Mouse (Mus musculus) WW6 (cell line): Measurements from ENCODE around the gene Lat.
"Not testable (repeated sequence)": the region's sequence is repeated elsewhere in the genome, so short reads cannot be mapped to it uniquely, and the experiment has no call there.

ENCODE experiments used
- DNase-seq: peaks from one replicate; pipeline ENCODE4 v3.0.0-alpha.2; 2013; ENCODE audit warnings: low read depth, low spot score

The Lat gene

DNA sequence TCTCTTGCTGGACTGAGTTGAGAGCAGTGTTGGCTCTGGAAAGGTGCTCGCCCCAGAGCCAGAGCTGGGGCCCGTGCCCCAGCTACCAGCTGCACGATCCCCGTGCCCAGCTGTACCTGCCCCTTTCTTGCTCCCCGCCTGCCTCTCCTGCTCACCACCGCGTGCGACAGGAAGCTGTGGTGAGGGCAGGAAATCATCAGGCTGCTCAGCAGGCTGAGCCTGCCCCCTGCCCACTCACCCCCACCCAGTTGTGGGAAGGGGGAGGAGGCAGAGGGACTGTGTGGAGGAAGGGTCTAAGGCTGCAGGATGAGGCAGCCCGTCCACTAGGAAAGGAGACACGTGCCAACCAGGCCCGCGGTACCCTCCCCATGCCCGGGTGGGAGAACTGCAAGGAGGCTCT, at the start of gene Lat:
TSS of gene Lat (minus strand) at position 178 of the 400 bp plus-strand sequence.
- no peak for DNase-seq

- DNase-seq, result no peak
Measured at GRCm38 (mm10) chr7:126418496-126418895, 49.1 kb upstream of the Lat start.

GRCm38 (mm10) chr7:126417606-126418005, 48.2 kb upstream of the Lat start:
- no peak for DNase-seq

DNA sequence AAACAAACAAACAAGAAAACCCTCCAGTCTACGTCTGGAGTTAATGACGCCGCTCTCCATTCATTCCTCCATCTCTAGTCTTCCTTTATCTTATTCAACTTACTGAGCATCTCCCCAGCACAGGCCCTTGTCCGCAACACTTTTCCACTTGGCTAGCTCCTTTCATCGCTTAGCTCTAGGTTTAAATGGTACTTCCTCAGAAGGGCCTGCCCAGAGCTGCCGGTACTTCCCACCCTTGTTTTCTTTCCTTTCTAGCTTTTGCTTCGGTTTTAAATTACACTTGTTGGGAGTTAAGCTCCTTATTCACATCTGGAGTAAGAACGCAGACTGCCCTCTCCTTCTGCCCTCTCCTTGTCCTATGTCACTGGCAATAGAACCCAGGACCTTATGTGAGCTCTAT, 47.7 kb upstream of the Lat start:
- no peak for DNase-seq

GRCm38 (mm10) chr7:126416615-126417014, 47.2 kb upstream of the Lat start:
- DNase-seq, result no peak

- no peak for DNase-seq
Measured at GRCm38 (mm10) chr7:126414725-126415124, 45.4 kb upstream of the Lat start, which contains the start of gene Cd19. Gene Cd19, minus strand, starts transcription at chr7:126414889.

GRCm38 (mm10) chr7:126411061-126411460, 41.7 kb upstream of the Lat start:
- no peak for DNase-seq

- no peak for DNase-seq
Measured at GRCm38 (mm10) chr7:126408686-126409085, 39.3 kb upstream of the Lat start.

DNA sequence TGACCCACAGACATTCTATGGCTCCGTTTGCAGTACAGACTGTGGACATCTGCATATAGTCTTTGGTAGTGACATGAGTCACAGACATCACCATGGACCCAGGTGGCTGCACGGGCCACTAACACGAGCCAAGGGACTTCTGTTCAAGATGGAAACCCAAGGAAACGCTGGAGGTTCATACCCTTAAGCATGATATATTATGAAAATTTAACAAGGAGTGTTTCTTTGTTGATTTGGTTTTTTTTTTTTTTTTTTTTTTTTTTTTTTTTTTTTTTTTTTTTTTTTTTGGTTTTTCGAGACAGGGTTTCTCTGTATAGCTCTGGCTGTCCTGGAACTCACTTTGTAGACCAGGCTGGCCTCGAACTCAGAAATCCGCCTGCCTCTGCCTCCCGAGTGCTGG, 33.1 kb upstream of the Lat start:
- DNase-seq, result not testable (repeated sequence)

DNA sequence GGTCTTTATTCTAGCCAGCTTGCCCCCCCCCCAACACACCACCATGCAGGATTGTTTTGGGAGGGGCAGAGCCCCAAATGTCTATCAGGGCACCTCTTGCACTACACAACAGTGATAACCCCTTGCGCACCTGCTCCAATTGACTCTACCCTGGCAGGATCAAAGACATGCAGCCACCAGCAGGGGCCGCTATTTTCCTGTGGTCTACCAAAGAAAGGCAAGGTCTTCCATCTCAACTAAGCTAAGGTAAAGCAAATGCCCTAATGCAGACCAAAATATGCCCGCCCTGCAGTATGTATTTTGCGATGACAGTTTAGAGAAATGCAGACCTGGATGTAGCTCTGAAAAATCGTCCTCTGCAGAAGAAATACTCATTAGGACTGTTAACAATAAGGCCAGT, 30.2 kb upstream of the Lat start:
- DNase-seq, result no peak

GRCm38 (mm10) chr7:126397822-126398221, 28.5 kb upstream of the Lat start:
- no peak for DNase-seq

- DNase-seq, result no peak
Measured at GRCm38 (mm10) chr7:126397221-126397620, 27.9 kb upstream of the Lat start.

GRCm38 (mm10) chr7:126396298-126397119, 27.1 kb upstream of the Lat start, which contains the start of gene Nfatc2ip:
Gene Nfatc2ip, minus strand, starts transcription at chr7:126396737.
- peak; percentile 90 for DNase-seq

DNA sequence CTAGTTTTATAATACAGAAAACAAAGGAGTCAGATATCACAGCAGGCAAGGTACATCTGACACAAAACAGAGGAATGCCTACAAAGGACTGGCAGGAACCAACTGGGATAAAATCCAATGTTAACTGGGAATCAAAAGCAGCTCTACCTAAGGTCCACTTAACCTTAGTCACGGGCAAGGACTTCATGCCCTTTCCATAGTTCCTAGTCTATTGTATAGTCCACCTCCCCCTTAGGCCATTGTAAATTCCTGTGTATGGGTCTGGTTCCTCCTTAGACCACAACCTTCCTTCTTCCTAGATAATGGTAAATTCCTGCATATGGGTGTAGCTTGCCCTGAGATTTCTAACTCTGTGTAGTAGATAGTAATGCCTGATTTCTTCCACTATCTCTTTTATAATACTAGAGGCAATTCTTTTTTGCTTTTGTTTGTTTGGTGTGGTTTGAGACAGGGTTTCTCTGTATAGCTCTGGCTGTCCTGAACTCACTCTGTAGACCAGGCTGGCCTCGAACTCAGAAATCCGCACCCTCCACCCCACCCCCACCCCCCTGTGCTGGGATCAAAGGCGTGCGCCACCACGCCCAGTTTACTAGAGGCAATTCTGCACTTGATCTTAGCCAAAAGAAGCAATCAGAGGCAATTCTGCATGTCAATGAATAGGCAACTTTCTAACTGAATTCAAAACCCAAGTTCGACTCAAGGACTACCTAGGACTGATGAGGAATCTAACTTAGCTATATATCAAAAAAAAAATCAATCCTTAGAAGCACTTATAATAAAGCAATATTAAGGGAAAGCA, 22.9 kb upstream of the Lat start:
- DNase-seq, result peak; percentile 81

DNA sequence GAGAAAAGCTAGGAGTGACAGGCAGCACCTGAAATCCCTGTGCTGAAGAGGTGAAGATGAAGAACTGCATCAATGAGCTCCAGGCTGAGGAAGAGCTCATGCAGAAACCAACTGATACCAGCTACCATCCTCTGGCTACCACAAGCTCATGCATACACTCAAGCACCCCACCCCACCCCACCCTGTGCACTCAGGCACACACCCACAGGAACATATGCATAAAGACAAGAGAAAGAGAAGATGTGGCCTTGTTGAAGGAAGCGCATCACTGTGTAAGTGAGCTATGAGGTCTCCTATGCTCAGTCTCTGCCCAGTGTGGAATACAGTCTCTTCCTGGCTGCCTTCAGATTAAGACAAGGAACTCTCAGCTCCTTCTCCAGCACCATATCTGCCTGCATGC, 18.8 kb upstream of the Lat start:
- no peak for DNase-seq

DNA sequence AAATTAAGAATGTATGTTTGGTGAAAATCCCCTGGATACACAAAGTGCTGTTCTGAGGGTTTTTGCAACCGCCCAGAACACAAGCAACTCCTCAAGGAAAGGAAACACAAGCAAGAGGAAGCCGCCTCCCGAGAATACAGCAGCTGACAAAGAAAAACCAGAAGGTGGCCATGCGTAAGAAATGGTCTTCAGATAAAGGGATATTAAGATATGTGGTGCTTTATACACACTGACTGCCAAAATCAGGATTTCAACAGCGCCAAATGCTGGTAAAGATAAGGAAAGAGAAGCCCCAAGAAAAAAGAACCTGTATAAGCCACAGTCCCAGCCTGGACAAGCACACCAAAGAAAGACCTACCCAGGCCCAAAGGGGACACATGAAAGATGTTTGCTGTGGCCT, 14.2 kb upstream of the Lat start:
- DNase-seq, result no peak

DNA sequence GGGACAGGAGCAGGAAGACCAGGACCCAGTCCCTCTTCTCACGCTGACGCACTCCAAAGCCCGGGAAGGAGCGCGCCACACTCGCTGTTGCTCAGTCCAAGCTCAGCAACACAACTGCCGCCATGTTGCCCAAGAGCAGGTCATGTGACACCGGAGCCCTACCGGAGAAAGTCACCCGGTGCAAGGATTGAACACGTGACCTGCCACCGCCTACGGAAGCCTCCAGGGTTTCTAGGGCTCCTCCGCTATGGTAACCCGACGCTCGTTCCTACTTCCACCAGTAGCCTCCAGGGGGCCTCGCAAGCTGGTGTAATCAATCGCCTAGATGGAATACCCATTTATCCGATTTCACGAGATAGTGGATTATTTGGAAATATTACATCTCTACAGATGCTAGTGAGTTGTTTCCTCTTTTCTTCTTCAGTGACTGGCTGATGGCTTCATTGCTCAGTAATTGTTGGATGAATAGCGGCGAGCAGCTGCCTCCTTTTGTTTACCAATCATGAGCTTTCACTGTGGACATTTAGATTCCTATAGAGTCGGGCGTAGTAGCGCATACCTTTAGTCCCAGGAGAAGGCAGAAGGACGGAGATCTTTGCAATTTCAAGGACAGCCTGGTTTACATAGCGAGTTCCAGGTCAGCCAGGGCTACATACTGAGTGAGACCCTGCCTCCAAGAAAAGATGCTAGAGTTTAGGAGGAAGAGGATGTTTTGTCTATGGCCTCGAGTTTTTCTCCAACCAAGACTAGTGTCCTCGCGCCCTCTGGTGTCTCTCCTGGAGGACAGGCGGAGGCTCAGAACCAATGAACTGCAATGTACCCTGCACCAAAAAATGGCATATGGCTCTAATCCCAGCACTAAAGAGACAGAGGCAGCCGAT, 8.1 kb upstream of the Lat start, which contains the start of gene Spns1:
TSS of gene Spns1 (minus strand) at position 173 of the 881 bp plus-strand sequence.
- peak; percentile 92 for DNase-seq

GRCm38 (mm10) chr7:126376903-126377277, 7.5 kb upstream of the Lat start:
- DNase-seq, result no peak

- no peak for DNase-seq
Measured at GRCm38 (mm10) chr7:126375012-126375411, 5.6 kb upstream of the Lat start.

DNA sequence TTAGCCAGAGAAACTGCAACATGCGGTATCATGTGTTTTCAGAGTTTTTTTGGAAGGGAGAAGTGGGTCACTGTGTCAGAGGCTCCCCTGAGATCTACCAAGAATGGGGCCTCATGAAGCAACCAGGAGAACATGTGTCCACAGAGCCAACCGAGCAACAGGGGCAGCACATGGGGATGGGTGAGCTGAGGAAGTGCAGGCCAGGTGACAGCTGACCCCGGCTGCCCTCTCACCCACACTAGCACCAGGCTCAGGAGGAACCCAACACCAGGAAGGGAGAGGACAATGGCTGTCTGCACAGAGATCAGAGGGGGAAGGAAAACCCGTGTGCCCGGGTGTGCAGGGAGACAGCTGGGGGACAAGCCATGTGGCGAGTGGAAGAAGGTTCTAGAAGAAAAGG, 5.2 kb upstream of the Lat start:
- no peak for DNase-seq

- DNase-seq, result no peak
Measured at GRCm38 (mm10) chr7:126373007-126373406, 3.6 kb upstream of the Lat start.

DNA sequence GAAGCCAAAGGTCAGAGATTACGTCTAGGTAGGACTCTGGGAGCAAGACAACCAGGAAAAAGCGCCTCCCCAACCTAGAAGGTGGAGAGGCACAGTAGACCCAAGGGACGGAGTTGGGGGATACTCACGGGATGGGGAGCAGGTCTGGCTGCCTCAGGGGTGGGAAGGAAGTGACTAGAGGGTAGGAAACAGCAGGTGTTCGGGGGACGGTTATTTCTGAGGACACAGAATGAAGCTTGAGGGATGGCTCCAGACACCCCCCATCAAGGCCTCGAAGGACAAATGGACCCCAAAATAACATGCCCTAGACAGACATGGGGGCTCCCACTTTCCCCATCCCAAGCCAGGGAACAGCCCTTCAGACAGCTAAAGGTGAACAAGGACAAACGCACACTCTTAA, 1.0 kb downstream of the Lat start:
- no peak for DNase-seq
